Mouse (Mus musculus) heart, adult 2 months (tissue): ENCODE data around the gene Msx2.

Experiments used
- CTCF ChIP-seq: fragments of 200-600 bp; IDR thresholded peaks from 2 replicates; pipeline ENCODE4 v1.8.1; 2022; ENCODE audit warnings: antibody characterized with exemption, mild to moderate bottlenecking, moderate library complexity
- EP300 ChIP-seq: fragments of 200-500 bp; IDR thresholded peaks from 2 replicates; pipeline ENCODE4 v1.6.1; 2011; ENCODE audit warnings: low read depth, low read length, control low read depth; ENCODE audit not compliant: insufficient read depth
- POLR2A ChIP-seq: fragments of 200-500 bp; IDR thresholded peaks from 2 replicates; pipeline ENCODE4 v1.6.1; 2011; ENCODE audit warnings: mild to moderate bottlenecking, low read depth, low read length, control low read depth; ENCODE audit not compliant: insufficient read depth

DNA sequence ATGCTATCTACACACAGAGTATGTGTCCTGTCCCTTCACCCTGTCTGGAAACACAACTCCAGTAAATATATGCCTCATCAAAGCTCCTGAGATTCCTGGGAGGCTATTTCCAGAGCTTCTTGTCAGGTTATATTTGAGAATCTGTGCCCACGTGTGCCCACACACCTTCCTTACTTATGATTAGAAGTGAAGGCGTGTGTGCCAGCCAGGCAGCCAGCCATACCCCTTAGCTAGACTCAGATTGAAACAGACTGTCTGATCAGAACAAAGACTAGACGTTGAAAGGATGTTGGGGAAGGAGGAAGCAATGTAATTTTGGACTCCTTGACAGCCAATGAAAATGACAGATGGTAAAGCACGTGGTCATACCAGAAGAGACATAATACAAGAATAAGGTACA, 45.4 kb upstream of the Msx2 start:
- TF ChIP-seq POLR2A (no peak), CTCF (no peak), EP300 (no peak)
